Mouse (Mus musculus): ENCODE measurements around the gene Pm20d1. TPM values are rescaled to one million over a fixed set of nuclear protein-coding genes. Genes with fewer than 3 reads are reported as not detected.
"Not testable (repeated sequence)": the region's sequence is repeated elsewhere in the genome, so short reads cannot be mapped to it uniquely, and the experiment has no call there.

Gene Pm20d1
- polyA plus RNA-seq, 2 experiments from 2014 or later: 0.05 TPM; not detected in 1

GRCm38 (mm10) chr1:131795171-131795570 is 2.0 kb upstream of the Pm20d1 start:
- ATAC-seq: no peak

DNA sequence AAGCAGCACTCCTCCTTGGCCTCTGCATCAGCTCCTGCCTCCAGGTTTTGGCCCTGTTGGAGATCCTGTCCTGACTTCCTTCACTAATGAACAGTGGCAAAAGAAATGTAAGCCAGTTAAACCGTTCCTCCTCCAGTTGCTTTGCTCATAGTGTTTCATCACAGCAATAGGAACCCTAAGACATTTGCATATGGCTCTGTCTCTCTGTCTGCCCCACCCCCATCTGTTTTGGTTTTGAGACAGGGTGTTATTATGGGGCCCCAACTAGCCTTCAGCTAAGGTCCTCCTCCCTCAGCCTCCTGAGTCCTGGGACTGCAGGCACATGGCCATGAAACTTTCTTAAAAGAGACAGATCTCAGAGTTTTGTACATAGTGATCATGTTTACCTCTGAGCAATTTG is 2.8 kb downstream of the Pm20d1 start:
- ATAC-seq: no peak

GRCm38 (mm10) chr1:131801071-131801470 is 3.9 kb downstream of the Pm20d1 start:
- no peak for ATAC-seq

DNA sequence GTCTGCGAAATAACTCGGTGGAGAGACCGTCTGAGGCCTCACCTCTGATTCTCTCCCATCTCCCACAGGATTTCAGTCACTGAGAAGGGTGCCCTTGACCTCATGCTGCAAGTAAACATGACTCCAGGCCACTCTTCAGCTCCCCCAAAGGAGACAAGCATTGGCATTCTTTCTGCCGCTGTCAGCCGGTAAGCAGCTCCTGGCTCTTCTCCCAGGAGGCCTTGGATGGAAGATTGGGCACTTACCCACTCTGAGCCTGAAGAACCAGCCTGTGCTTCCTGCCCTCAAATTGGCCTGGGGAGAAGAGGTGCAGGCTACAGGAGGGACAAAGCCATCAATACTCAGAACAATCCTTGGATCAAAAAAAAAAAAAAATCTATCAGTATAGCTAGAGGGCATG is 5.5 kb downstream of the Pm20d1 start:
- no peak for ATAC-seq

DNA sequence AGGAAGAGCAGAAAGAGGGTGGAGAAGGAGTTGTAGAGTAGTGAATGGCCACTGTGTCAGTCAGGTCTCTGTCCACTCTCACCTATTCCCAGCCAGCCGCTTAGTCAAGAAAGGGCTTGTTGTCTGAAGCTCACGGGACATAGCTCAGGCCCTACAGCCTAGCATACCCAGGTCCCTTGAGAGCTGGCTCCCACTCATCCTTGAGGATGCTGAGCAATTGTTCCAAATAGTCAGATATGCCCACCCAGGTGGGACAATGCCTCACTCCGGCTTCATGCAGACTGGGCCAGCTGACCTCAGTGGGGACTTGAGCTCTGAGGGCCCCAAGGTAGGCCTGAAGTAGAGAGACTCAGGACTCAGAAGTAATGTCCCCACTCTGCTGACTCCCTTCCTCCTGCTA is 7.0 kb downstream of the Pm20d1 start:
- no peak for ATAC-seq

GRCm38 (mm10) chr1:131808986-131809385 is 11.8 kb downstream of the Pm20d1 start:
- ATAC-seq: no peak

DNA sequence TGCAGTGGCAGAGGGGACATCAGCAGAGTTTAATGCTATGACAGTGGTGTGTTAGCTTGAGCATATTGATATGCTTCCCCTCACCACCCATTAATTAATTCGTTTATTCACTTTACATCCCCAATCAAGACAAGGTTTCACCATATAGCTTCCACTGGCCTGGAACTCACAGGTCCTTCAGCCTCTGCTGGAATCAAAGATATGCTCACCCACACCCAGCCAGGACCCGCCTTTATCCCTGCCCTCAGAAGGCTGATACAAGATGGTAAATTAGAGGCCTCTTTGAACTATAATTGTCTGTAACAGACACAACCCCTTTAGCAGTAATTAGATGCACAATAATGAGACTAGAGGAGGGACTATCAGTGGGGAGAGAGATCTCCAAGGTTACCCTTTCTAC is 12.5 kb downstream of the Pm20d1 start:
- ATAC-seq: no peak

- no peak for ATAC-seq
Observed at GRCm38 (mm10) chr1:131811393-131811792, 14.2 kb downstream of the Pm20d1 start.

- no peak for ATAC-seq
Observed at GRCm38 (mm10) chr1:131812006-131812405, 14.8 kb downstream of the Pm20d1 start.

GRCm38 (mm10) chr1:131812631-131813295 is 15.6 kb downstream of the Pm20d1 start:
- no peak for ATAC-seq

DNA sequence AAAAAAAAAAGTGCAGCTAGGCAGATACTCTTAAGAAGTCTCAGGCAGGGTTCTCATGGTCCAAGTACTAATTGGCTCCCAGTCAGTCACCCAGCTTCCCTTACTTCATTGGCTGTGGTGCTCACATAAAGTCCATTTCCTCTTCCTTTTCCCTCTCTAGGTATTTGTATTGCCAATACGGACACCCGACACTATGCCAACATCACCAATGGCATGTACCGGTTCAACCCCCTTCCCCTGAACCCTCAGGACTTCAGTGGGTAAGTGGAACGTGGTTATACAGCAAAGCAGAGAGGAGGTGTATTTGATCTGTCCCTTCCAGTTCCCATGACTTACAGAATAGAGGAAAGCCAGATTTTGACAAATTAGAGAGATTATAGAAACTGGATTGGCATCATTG is 16.6 kb downstream of the Pm20d1 start:
- no peak for ATAC-seq

GRCm38 (mm10) chr1:131814191-131814590 is 17.0 kb downstream of the Pm20d1 start:
- ATAC-seq: no peak

DNA sequence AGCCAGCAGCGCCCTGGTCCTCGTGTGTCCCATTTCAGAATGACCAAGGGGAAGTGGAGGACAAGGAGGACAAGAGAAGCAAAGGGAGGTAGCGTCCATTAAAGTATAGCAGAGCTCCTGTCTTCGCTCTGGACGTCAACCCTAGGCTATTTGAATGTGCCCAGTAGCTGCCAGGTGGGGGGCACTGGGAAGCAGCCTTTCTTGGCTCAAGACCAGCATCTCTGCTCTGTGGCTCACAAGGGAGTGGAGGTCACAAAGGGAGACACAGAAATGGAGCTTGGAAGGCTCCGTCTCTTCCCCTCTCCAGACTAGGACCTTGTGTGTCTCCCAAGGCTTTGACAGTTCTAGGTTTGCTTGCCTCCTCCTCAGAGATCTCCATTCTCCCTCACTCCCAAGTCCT is 19.7 kb downstream of the Pm20d1 start:
- no peak for ATAC-seq

DNA sequence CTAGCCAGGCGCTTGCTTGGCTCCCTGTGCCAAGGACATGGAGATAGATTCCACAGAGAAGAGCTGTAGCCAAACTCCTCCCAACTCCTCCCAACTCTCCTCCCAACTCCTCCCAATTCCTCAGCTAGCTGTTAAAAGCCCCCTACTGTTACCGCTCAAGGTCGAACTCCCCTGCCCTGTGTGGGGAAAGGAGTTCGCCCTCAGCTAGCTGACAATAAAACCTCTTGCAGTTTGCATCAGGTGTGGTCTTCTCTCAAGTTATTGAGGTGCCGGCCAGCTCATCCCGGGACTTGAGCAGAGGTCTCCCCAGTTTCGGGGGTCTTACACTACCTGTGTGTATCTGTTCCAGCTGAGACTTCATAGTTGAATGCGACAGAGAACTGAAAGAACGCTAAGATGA is 23.2 kb downstream of the Pm20d1 start:
- not testable (repeated sequence) for ATAC-seq

DNA sequence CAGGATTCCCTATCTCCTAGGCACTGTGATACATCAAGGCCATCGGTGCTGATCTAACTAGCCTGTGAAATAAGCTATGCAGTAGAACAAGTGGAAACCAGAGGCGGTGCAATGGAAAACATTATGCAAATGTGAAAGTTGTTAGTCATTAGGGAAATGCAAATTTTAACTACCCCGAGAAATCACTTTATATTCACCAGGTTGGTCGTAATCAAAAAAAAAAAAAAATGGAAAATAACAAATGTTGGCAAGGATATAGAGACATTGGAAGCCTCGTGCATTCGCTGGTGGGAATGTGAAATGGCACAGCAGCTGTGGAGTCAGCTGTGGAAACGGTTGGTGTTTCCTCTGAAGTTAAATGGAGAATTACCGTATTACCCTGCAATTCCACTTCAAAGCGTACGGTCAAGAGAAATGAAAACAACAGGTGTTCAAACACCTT is 23.7 kb downstream of the Pm20d1 start:
- peak; percentile 79 for ATAC-seq

DNA sequence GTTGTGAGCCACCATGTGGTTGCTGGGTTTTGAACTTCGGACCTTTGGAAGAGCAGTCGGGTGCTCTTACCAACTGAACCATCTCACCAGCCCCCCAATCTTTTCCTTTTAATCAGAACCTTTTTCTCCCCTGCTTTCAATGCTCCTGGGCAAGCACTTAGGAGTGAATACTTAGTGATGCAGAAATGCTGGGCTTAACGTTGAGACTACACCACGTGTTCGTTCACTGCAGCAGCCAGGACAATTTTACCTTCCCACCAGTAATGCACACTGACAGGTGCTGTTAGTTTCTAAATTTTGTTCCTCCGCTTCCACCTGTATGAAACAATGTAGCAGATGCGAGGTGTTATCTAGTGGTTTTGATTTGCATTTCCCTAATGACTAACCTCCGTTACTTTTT is 25.1 kb downstream of the Pm20d1 start:
- no peak for ATAC-seq

DNA sequence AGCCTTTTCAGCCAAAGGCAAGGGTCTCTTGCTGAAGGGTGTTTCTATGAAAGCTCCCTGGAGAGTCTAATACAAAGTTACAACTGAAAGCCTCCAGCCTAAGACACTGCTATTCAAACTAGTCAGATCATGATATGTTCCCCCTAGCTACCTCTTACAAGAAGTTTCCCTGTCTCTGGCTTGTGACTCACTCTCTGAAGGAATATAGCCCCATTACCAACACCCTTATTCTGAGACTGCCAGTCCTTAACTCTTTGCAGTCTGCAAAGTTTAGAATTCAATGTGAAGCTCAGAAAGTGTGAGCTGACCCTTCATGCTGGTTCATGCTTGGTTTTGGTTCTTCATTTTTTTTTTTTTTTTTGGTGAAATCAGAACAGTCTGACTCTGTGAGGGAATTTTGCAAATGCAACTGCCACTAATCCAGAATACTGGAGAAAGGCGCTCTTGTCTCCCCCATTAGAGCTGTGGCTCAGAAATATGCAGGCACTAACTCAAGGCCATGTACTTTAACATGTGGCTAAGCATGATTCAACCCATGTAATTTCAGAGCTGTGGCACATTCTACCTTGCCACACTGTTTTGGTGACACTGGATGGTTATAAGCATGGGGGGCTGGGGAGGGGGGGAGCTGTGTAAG is 25.8 kb downstream of the Pm20d1 start:
- ATAC-seq: no peak

DNA sequence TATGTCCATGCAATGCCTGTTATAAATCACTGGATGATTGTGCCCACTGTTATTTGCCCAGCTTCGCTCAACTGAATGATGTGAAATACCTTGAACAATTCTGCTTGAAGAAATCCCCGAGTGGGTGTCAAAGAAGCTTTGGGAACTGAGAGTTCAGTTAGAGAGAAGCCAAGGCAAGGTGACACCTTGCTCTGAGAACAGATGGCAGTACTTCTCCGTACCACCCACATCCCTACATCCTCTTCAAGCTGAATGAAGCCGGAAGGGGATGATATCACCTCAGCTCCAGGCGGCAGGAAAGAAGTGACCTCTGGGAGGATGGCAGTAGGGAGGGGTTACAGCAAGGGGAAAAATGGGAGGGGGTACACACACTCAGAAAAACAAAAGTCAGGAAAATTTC is 26.4 kb downstream of the Pm20d1 start:
- ATAC-seq: no peak

DNA sequence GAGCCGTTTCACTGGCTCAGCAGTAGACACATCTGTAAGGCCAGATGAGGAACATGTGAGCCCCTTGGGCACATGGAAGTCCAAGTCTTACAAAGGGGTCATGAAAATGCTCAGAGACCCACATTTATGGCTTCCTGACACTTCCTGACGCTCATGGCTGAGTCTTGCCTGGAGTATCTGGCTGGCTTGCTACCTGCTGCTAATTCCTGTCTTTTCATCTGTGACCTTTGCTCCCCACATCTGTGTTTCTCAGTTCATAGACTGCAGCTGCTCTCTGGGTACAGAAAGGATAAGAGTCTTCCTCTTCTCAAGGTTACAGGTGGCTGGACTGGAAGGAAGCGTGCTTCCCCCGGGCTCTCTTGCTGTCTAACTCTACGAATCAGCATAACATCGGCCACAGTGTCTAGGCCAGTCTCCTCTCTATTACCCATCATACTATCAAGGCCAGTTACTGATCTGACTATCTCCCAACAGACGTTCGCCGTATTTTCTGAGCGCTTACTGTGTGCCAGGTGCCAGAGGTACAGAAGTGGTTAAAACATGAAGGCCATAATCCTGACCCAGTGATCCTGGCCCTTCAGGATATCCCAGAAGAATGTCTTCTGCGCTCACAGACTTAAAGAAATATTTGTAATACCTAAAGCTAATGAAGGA is 27.5 kb downstream of the Pm20d1 start:
- no peak for ATAC-seq

DNA sequence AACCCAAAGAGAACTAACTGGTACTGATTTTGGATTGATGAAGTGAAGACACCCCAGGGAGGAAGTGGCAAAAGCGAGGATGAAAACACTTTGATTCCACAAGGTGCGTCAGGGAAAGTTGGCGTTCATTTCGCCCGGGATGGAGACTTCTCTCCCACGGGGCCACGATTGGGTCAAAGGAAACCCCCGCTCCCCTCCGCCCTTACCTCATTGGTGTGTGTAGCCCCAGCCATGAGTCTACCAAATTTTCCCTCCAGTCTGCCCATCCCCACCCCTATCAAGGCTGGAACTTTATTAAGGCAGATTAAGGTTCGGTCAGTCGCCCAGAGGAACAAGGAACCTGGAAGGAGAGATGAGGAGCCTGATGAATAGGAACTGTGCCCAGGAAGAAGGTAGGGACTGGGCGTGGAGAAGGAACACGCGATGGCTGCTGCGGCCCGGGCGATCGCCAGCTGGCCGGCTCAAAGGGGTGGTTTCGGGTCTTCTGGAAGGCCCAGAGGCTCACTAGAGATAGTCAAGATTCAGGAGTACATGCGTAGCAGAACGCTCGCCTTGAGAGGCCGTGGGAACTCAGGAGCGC is 30.1 kb downstream of the Pm20d1 start, which contains the start of gene Slc41a1:
Gene Slc41a1 (plus strand): TSS at position 287 of the 580 bp plus-strand sequence.
- peak; percentile 40 for ATAC-seq

DNA sequence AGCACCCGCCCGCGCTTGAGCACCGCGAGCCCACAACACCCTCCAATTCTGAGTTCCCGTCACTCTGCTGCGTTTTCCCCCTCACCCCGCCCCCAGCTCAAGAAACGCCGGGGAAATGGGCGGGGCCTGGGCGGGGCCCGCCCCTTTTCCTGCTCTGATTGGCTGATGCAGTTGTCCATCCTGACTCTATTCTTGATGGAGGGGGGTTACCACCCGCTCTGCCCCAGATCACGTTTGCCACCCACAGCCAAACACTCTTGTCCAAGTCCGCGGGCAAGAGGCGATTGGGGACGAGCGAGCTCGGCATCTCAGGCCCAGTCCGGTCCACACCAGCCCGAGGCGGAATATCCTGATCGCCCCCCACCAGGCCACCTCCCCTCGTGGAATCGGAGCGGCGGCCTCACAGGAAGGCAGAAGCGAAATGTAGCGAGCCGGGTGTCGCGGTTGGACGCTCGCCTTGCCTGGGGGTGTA is 30.6 kb downstream of the Pm20d1 start:
- ATAC-seq: peak; percentile 89

GRCm38 (mm10) chr1:131828297-131829126 is 31.3 kb downstream of the Pm20d1 start:
- peak; percentile 23 for ATAC-seq
